Mouse (Mus musculus) heart, adult 18-20 months (tissue): ENCODE data around the gene 2810004N23Rik. TPM values are rescaled to one million over a fixed set of nuclear protein-coding genes. Genes with fewer than 3 reads are reported as not detected.

Experiments used
- total RNA-seq, 2 experiments: library from RNA; stranded (reverse); gene quantifications; 2 replicates each; pipeline ENCODE4 v1.2.3; 2021

2810004N23Rik gene
- total RNA-seq, 2 experiments from 2014 or later = 44.3 to 48.5 TPM

Other genes starting within 250 kb of the 2810004N23Rik start
- 10 to 100 TPM; 50.8 to 70.0 TPM for gene 2310022B05Rik, start 199.8 kb downstream of the 2810004N23Rik start, total RNA-seq
- gene Ttc13, start 141.1 kb downstream of the 2810004N23Rik start, total RNA-seq = 10 to 100 TPM; 14.7 to 15.0 TPM
- 1 to 10 TPM; 3.6 to 4.0 TPM for gene Arv1, start 141.0 kb downstream of the 2810004N23Rik start, total RNA-seq
- gene Fam89a, start 111.3 kb downstream of the 2810004N23Rik start, total RNA-seq = 1 to 10 TPM; 1.3 to 1.7 TPM
- gene Trim67, start 70.0 kb downstream of the 2810004N23Rik start, total RNA-seq = under 1 TPM; 0.47 to 0.67 TPM
- gene Gnpat, start 87 bp downstream of the 2810004N23Rik start, total RNA-seq = 100 to 1,000 TPM; 177 to 188 TPM
- 10 to 100 TPM; 18.4 to 18.7 TPM for gene Exoc8, start 34.6 kb upstream of the 2810004N23Rik start, total RNA-seq
- 10 to 100 TPM; 10.5 to 12.9 TPM for gene Sprtn, start 34.8 kb upstream of the 2810004N23Rik start, total RNA-seq
- gene Egln1, start 86.2 kb upstream of the 2810004N23Rik start, total RNA-seq = 100 to 1,000 TPM; 310 to 331 TPM
- 10 to 100 TPM; 68.6 to 73.4 TPM for gene Tsnax, start 149.9 kb upstream of the 2810004N23Rik start, total RNA-seq
- gene Disc1, start 191.1 kb upstream of the 2810004N23Rik start, total RNA-seq = 1 to 10 TPM; 1.4 to 1.7 TPM